Mouse (Mus musculus): ENCODE results near the gene Amigo2. TPM values are rescaled to one million over a fixed set of nuclear protein-coding genes. Genes with fewer than 3 reads are reported as not detected.

Gene Amigo2
- total and polyA plus RNA-seq, 3 experiments, result 6.4 to 23.0 (median 19.1) TPM

- dilution Hi-C loops (cut with MboI; ENCODE audit: extremely low pct_ligation_motif_present, extremely low pct_unique_long_range_greater_than_20kb, low sequenced_read_pairs), result no loop called here
- TF ChIP-seq ELF1 (IDR thresholded peaks at IDR 0.05; ENCODE audit: low read depth, low read length) (no peak), ETS1 (conservative IDR thresholded peaks at IDR 0.05; ENCODE audit: low read depth, low read length) (no peak), SIN3A (IDR thresholded peaks at IDR 0.05; ENCODE audit: low read length) (no peak), CHD2 (IDR thresholded peaks at IDR 0.05; ENCODE audit: low read length) (no peak), ZC3H11A (IDR thresholded peaks at IDR 0.05; ENCODE audit: low read depth, low read length) (no peak), CTCF (conservative IDR thresholded peaks at IDR 0.05 in 1 of 2, IDR thresholded peaks at IDR 0.05 in 1 of 2; ENCODE audit: low read depth in 2 of 2, low read length in 2 of 2) (no peak), KAT2A (IDR thresholded peaks at IDR 0.05; ENCODE audit: insufficient replicate concordance, low read length) (no peak), MEF2A (IDR thresholded peaks at IDR 0.05; ENCODE audit: borderline replicate concordance, low read depth, low read length) (no peak), ZKSCAN1 (IDR thresholded peaks at IDR 0.05; ENCODE audit: borderline replicate concordance, low read depth, low read length) (no peak)
- no peak overlapping the region for H3K4me3 ChIP-seq (replicated peaks in 1 of 3; ENCODE audit: low read depth in 2 of 3, low read length in 2 of 3, poor library complexity in 1 of 3)
- no peaks in the 10 kb centered on the region for H3K27me3 ChIP-seq (replicated peaks)
- H3K4me1 ChIP-seq (ENCODE audit: control insufficient read depth in 1 of 2, insufficient read depth in 2 of 2), result peaks cover 12 to 50% of the 10 kb centered on the region in 2 experiments
- in situ Hi-C loops (cut with MboI; ENCODE audit: low pct_ligation_motif_present, low pct_unique_long_range_greater_than_20kb, low sequenced_read_pairs), result no loop called here
- no peak overlapping the region for H3K4me2 ChIP-seq (ENCODE audit: insufficient read depth, low read depth, poor library complexity, severe bottlenecking)
- no peaks in the 10 kb centered on the region for H3K9me3 ChIP-seq (replicated peaks; ENCODE audit: low read length)
- no peak overlapping the region for H3K9ac ChIP-seq (ENCODE audit: insufficient read depth, low read depth)
- no peak for DNase-seq (ENCODE audit: extremely low read depth)
- H3K79me2 ChIP-seq (replicated peaks; ENCODE audit: control insufficient read depth, extremely low read depth, insufficient read depth, poor library complexity, severe bottlenecking), result no peaks in the 10 kb centered on the region
- no peak overlapping the region for H3K27ac ChIP-seq (ENCODE audit: insufficient read depth, low read depth)
- H3K36me3 ChIP-seq (replicated peaks in 1 of 2; ENCODE audit: control insufficient read depth in 1 of 2, insufficient read depth in 1 of 2, low read length in 1 of 2), result peaks cover 4 to 16% of the 10 kb centered on the region in 2 experiments
Observed at GRCm38 (mm10) chr15:97280776-97281175, 33.7 kb upstream of the Amigo2 start.

DNA sequence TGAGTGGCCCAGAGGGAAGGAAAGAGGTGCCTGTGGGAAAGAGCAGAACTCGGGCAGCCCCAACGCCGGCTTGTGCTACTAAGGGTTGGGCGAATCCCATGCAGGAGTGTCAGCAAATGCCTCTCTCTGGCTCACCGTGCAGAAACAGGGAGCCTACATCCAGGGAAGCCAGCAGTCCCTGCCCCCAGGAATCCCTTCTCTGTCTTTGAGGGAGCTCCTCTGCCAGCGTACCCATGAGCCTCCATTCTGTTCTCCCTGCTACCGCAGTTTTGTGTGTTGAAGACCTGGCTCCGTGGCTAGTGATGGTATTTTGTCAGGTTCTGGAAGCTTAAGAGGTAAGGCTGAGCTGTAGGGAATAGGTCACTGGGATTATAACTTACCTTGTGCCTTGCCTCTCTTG lies 33.0 kb upstream of the Amigo2 start:
- Histone ChIP-seq H3K9ac (ENCODE audit: insufficient read depth, low read depth) (no peak overlapping the region), H3K4me3 (replicated peaks in 1 of 3; ENCODE audit: low read depth in 2 of 3, low read length in 2 of 3, poor library complexity in 1 of 3) (peak overlapping the region in 1 of 3 experiments; percentile 3), H3K4me1 (ENCODE audit: control insufficient read depth in 1 of 2, insufficient read depth in 2 of 2) (peaks cover 12 to 56% of the 10 kb centered on the region in 2 experiments), H3K79me2 (replicated peaks; ENCODE audit: control insufficient read depth, extremely low read depth, insufficient read depth, poor library complexity, severe bottlenecking) (no peaks in the 10 kb centered on the region), H3K27me3 (replicated peaks) (no peaks in the 10 kb centered on the region), H3K36me3 (replicated peaks in 1 of 2; ENCODE audit: control insufficient read depth in 1 of 2, insufficient read depth in 1 of 2, low read length in 1 of 2) (peaks cover 4 to 16% of the 10 kb centered on the region in 2 experiments), H3K4me2 (ENCODE audit: insufficient read depth, low read depth, poor library complexity, severe bottlenecking) (no peak overlapping the region), H3K9me3 (replicated peaks; ENCODE audit: low read length) (no peaks in the 10 kb centered on the region), H3K27ac (ENCODE audit: insufficient read depth, low read depth) (no peak overlapping the region)
- dilution Hi-C loops (cut with MboI; ENCODE audit: extremely low pct_ligation_motif_present, extremely low pct_unique_long_range_greater_than_20kb, low sequenced_read_pairs), result no loop called here
- in situ Hi-C loops (cut with MboI; ENCODE audit: low pct_ligation_motif_present, low pct_unique_long_range_greater_than_20kb, low sequenced_read_pairs), result no loop called here
- no peak for TF ChIP-seq ZKSCAN1 (IDR thresholded peaks at IDR 0.05; ENCODE audit: borderline replicate concordance, low read depth, low read length)
- no peak for TF ChIP-seq CHD2 (IDR thresholded peaks at IDR 0.05; ENCODE audit: low read length)
- no peak for TF ChIP-seq JUN (IDR thresholded peaks at IDR 0.05; ENCODE audit: insufficient read depth, low read depth, low read length)
- TF ChIP-seq USF2 (conservative IDR thresholded peaks at IDR 0.05; ENCODE audit: low read depth, low read length), result no peak
- TF ChIP-seq MAFK (IDR thresholded peaks at IDR 0.05; ENCODE audit: insufficient replicate concordance, low read length), result no peak
- no peak for TF ChIP-seq CTCF (conservative IDR thresholded peaks at IDR 0.05 in 1 of 2, IDR thresholded peaks at IDR 0.05 in 1 of 2; ENCODE audit: low read depth in 2 of 2, low read length in 2 of 2)
- TF ChIP-seq BHLHE40 (IDR thresholded peaks at IDR 0.05; ENCODE audit: low read depth, low read length), result no peak
- no peak for TF ChIP-seq E2F4 (IDR thresholded peaks at IDR 0.05; ENCODE audit: insufficient replicate concordance, low read depth, low read length)
- no peak for TF ChIP-seq RAD21 (IDR thresholded peaks at IDR 0.05; ENCODE audit: low read depth, low read length)
- TF ChIP-seq RCOR1 (conservative IDR thresholded peaks at IDR 0.05; ENCODE audit: low read depth, low read length), result no peak
- TF ChIP-seq UBTF (IDR thresholded peaks at IDR 0.05; ENCODE audit: low read depth, low read length), result no peak
- no peak for TF ChIP-seq MXI1 (IDR thresholded peaks at IDR 0.05; ENCODE audit: low read depth, low read length)
- TF ChIP-seq ZC3H11A (IDR thresholded peaks at IDR 0.05; ENCODE audit: low read depth, low read length), result no peak
- no peak for TF ChIP-seq MYC (IDR thresholded peaks at IDR 0.05; ENCODE audit: low read depth, low read length)
- TF ChIP-seq HCFC1 (IDR thresholded peaks at IDR 0.05; ENCODE audit: low read depth, low read length), result no peak
- TF ChIP-seq USF1 (IDR thresholded peaks at IDR 0.05; ENCODE audit: low read depth, low read length), result no peak
- TF ChIP-seq GABPA (IDR thresholded peaks at IDR 0.05; ENCODE audit: insufficient replicate concordance, low read depth, low read length), result no peak
- TF ChIP-seq JUND (conservative IDR thresholded peaks at IDR 0.05; ENCODE audit: low read depth, low read length), result no peak
- TF ChIP-seq ELF1 (IDR thresholded peaks at IDR 0.05; ENCODE audit: low read depth, low read length), result no peak
- no peak for DNase-seq (ENCODE audit: extremely low read depth)
